Mouse (Mus musculus) MEL (cell line): ENCODE measurements around the gene Tex36. TPM values are rescaled to one million over a fixed set of nuclear protein-coding genes. Genes with fewer than 3 reads are reported as not detected.

Source experiments
- DNase-seq: peaks from one replicate; pipeline ENCODE4 v3.0.0; 2011; ENCODE audit warnings: low read depth, low spot score
- H3K27ac ChIP-seq: 2 replicates; pipeline ENCODE4 v1.5.1; 2012; ENCODE audit warnings: low read depth, mild to moderate bottlenecking, control low read depth, low read length, moderate library complexity; ENCODE audit not compliant: control insufficient read depth
- H3K27me3 ChIP-seq, 2 experiments: fragments of 150-350 bp in 1 of 2; sonication (generic) in 1 of 2; 2 replicates each; pipeline ENCODE4 v1.6.1; 2012; ENCODE audit warnings: low read length in 2 of 2, mild to moderate bottlenecking in 2 of 2, improper control_type of control experiment in 1 of 2, moderate library complexity in 1 of 2; ENCODE audit not compliant: insufficient read depth in 2 of 2, control insufficient read depth in 1 of 2
- H3K36me3 ChIP-seq, 2 experiments: 2 replicates each; pipeline ENCODE4 v1.6.1; 2012 to 2014; ENCODE audit warnings: low read length in 2 of 2, improper control_type of control experiment in 1 of 2, inconsistent platforms in 1 of 2, mild to moderate bottlenecking in 1 of 2; ENCODE audit not compliant: insufficient read depth in 2 of 2, control insufficient read depth in 1 of 2
- H3K4me1 ChIP-seq, 2 experiments: fragments of 150-350 bp in 1 of 2; sonication (generic) in 1 of 2; 2 replicates each; pipeline ENCODE4 v1.6.1; 2012; ENCODE audit warnings: low read length in 2 of 2, improper control_type of control experiment in 1 of 2, mild to moderate bottlenecking in 1 of 2; ENCODE audit not compliant: insufficient read depth in 2 of 2, control insufficient read depth in 1 of 2
- H3K4me3 ChIP-seq, 2 experiments: fragments of 150-350 bp in 1 of 2; sonication (generic) in 1 of 2; 2 replicates each; pipeline ENCODE4 v1.5.1; 2012; ENCODE audit warnings: low read depth in 2 of 2, low read length in 2 of 2, mild to moderate bottlenecking in 2 of 2, moderate library complexity in 2 of 2, control low read depth in 1 of 2, improper control_type of control experiment in 1 of 2; ENCODE audit not compliant: control insufficient read depth in 1 of 2, insufficient read depth in 1 of 2
- H3K79me2 ChIP-seq: 2 replicates; pipeline ENCODE4 v1.6.1; 2012; ENCODE audit warnings: mild to moderate bottlenecking, low read length, moderate library complexity; ENCODE audit not compliant: control insufficient read depth, poor library complexity, insufficient read depth
- H3K9ac ChIP-seq: 2 replicates; pipeline ENCODE4 v1.6.1; 2012; ENCODE audit warnings: low read depth, mild to moderate bottlenecking, control low read depth, low read length, moderate library complexity; ENCODE audit not compliant: control insufficient read depth, poor library complexity, severe bottlenecking
- H3K9me3 ChIP-seq: fragments of 150-350 bp; sonication (generic); replicated peaks from 2 replicates; pipeline ENCODE4 v1.6.1; 2012; ENCODE audit warnings: mild to moderate bottlenecking, low read length, improper control_type of control experiment, moderate library complexity; ENCODE audit not compliant: insufficient read depth
- BHLHE40 ChIP-seq: IDR thresholded peaks from 2 replicates; pipeline ENCODE4 v1.6.1; 2012; ENCODE audit warnings: low read depth, mild to moderate bottlenecking, inconsistent platforms, low read length, improper control_type of control experiment, borderline replicate concordance
- CHD1 ChIP-seq: IDR thresholded peaks from 2 replicates; pipeline ENCODE4 v1.6.1; 2012; ENCODE audit warnings: low read depth, mild to moderate bottlenecking, inconsistent platforms, low read length, improper control_type of control experiment
- CHD2 ChIP-seq: IDR thresholded peaks from 2 replicates; pipeline ENCODE4 v1.6.1; 2011; ENCODE audit warnings: low read length, improper control_type of control experiment
- EP300 ChIP-seq, 2 experiments: IDR thresholded peaks; 2 replicates each; pipeline ENCODE4 v1.6.1; 2011; ENCODE audit warnings: improper control_type of control experiment in 2 of 2, low read length in 2 of 2, low read depth in 1 of 2, mild to moderate bottlenecking in 1 of 2
- ETS1 ChIP-seq: IDR thresholded peaks from 2 replicates; pipeline ENCODE4 v1.6.1; 2012; ENCODE audit warnings: low read depth, mild to moderate bottlenecking, inconsistent platforms, low read length, improper control_type of control experiment, moderate library complexity
- GABPA ChIP-seq: IDR thresholded peaks from 2 replicates; pipeline ENCODE4 v1.6.1; 2012; ENCODE audit warnings: low read depth, mild to moderate bottlenecking, inconsistent platforms, low read length, improper control_type of control experiment, moderate library complexity
- GATA1 ChIP-seq: IDR thresholded peaks from 2 replicates; pipeline ENCODE4 v1.6.1; 2011; ENCODE audit warnings: low read depth, low read length, improper control_type of control experiment
- HCFC1 ChIP-seq: IDR thresholded peaks from 2 replicates; pipeline ENCODE4 v1.6.1; 2012; ENCODE audit warnings: low read depth, mild to moderate bottlenecking, inconsistent platforms, low read length, improper control_type of control experiment, moderate library complexity
- MAX ChIP-seq: IDR thresholded peaks from 2 replicates; pipeline ENCODE4 v1.6.1; 2011; ENCODE audit warnings: low read length, improper control_type of control experiment
- MAZ ChIP-seq: IDR thresholded peaks from 2 replicates; pipeline ENCODE4 v1.6.1; 2012; ENCODE audit warnings: low read depth, mild to moderate bottlenecking, inconsistent platforms, low read length, improper control_type of control experiment
- MEF2A ChIP-seq: IDR thresholded peaks from 2 replicates; pipeline ENCODE4 v1.6.1; 2014; ENCODE audit warnings: low read depth, mild to moderate bottlenecking, inconsistent platforms, low read length, improper control_type of control experiment; ENCODE audit not compliant: poor library complexity, insufficient replicate concordance, severe bottlenecking; ENCODE audit errors: extremely low read depth
- MYB ChIP-seq: IDR thresholded peaks from 2 replicates; pipeline ENCODE4 v1.6.1; 2011; ENCODE audit warnings: mild to moderate bottlenecking, low read depth, low read length, improper control_type of control experiment
- MYC ChIP-seq: IDR thresholded peaks from 2 replicates; pipeline ENCODE4 v1.6.1; 2011; ENCODE audit warnings: low read depth, mild to moderate bottlenecking, low read length, improper control_type of control experiment, moderate library complexity
- NELFE ChIP-seq: IDR thresholded peaks from 2 replicates; pipeline ENCODE4 v1.6.1; 2011; ENCODE audit warnings: low read depth, low read length, improper control_type of control experiment
- NRF1 ChIP-seq: IDR thresholded peaks from 2 replicates; pipeline ENCODE4 v1.6.1; 2014; ENCODE audit warnings: low read depth, mild to moderate bottlenecking, inconsistent platforms, low read length, improper control_type of control experiment, moderate library complexity; ENCODE audit not compliant: poor library complexity, insufficient read depth, severe bottlenecking
- POLR2A ChIP-seq, 2 experiments: IDR thresholded peaks; 2 replicates each; pipeline ENCODE4 v1.6.1; 2011 to 2012; ENCODE audit warnings: low read length in 2 of 2, mild to moderate bottlenecking in 2 of 2, control low read depth in 1 of 2, improper control_type of control experiment in 1 of 2, low read depth in 1 of 2, moderate library complexity in 1 of 2; ENCODE audit not compliant: control insufficient read depth in 1 of 2, insufficient read depth in 1 of 2, poor library complexity in 1 of 2
- RAD21 ChIP-seq: IDR thresholded peaks from 2 replicates; pipeline ENCODE4 v1.6.1; 2011; ENCODE audit warnings: mild to moderate bottlenecking, low read depth, low read length, improper control_type of control experiment
- SIN3A ChIP-seq: IDR thresholded peaks from 2 replicates; pipeline ENCODE4 v1.6.1; 2012; ENCODE audit warnings: low read length, improper control_type of control experiment, inconsistent platforms
- SMC3 ChIP-seq: IDR thresholded peaks from 2 replicates; pipeline ENCODE4 v1.6.1; 2011; ENCODE audit warnings: low read depth, low read length, improper control_type of control experiment
- TAL1 ChIP-seq: IDR thresholded peaks from 2 replicates; pipeline ENCODE4 v1.6.1; 2012; ENCODE audit warnings: mild to moderate bottlenecking, inconsistent platforms, low read length, moderate library complexity, mixed read lengths
- TCF12 ChIP-seq: IDR thresholded peaks from 2 replicates; pipeline ENCODE4 v1.6.1; 2014; ENCODE audit warnings: low read depth, mild to moderate bottlenecking, inconsistent platforms, low read length, improper control_type of control experiment, moderate library complexity
- UBTF ChIP-seq: IDR thresholded peaks from 2 replicates; pipeline ENCODE4 v1.6.1; 2012; ENCODE audit warnings: low read depth, mild to moderate bottlenecking, inconsistent platforms, low read length, improper control_type of control experiment, moderate library complexity, borderline replicate concordance; ENCODE audit not compliant: insufficient read depth
- USF1 ChIP-seq: IDR thresholded peaks from 2 replicates; pipeline ENCODE4 v1.6.1; 2014; ENCODE audit warnings: low read depth, mild to moderate bottlenecking, inconsistent platforms, low read length, improper control_type of control experiment, moderate library complexity
- ZC3H11A ChIP-seq: IDR thresholded peaks from 2 replicates; pipeline ENCODE4 v1.6.1; 2012; ENCODE audit warnings: low read depth, mild to moderate bottlenecking, inconsistent platforms, low read length, improper control_type of control experiment
- ZMIZ1 ChIP-seq: IDR thresholded peaks from 2 replicates; pipeline ENCODE4 v1.6.1; 2012; ENCODE audit warnings: low read depth, mild to moderate bottlenecking, inconsistent platforms, low read length, improper control_type of control experiment, moderate library complexity
- ZNF384 ChIP-seq: IDR thresholded peaks from 2 replicates; pipeline ENCODE4 v1.6.1; 2012; ENCODE audit warnings: low read depth, mild to moderate bottlenecking, inconsistent platforms, low read length, improper control_type of control experiment
- polyA plus RNA-seq, 2 experiments: library from polyadenylated mRNA; stranded (reverse) in 1 of 2; unstranded in 1 of 2; fragments of >175 nt in 1 of 2; fragments of >200 nt in 1 of 2; gene quantifications; 2 replicates each; pipeline versions ENCODE4 v1.2.1 to v1.2.4; 2012; ENCODE audit warnings: low replicate concordance in 2 of 2, low read depth in 1 of 2; ENCODE audit not compliant: insufficient read length in 2 of 2, insufficient read depth in 1 of 2, missing spikeins in 1 of 2
- total RNA-seq: library from RNA; depleted of rRNA; stranded (reverse); fragments of 300-350 nt; gene quantifications from 2 replicates; pipeline ENCODE4 v1.2.3, GENCODE M21; 2012

The Tex36 gene
- total and polyA plus RNA-seq, 3 experiments, result not detected

DNA sequence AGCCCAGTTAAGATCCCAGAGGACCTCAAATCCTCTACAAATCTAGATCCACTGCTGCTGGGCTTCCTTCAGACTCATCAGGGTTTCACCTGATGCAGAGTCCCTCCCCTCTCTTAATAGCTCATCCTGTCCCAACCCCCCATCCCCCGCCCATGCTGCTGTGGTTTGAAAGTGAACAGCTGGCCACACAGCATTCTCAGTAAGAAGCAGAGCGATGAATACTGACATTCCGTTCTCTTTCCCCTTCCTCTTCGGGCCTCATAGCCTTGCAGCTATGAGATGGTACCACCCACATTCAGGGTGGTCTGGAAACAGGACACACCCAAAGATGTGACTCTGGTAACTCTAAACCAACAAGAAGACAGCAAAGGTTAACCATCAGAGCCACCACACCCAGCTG, 25.1 kb downstream of the Tex36 start:
- Histone ChIP-seq H3K36me3 (no peaks in the 10 kb centered on the region), H3K27me3 (no peaks in the 10 kb centered on the region; a peak in 1 of 4 replicates), H3K27ac (no peak overlapping the region), H3K79me2 (no peaks in the 10 kb centered on the region), H3K9ac (no peak overlapping the region)
- no peak for DNase-seq
- TF ChIP-seq UBTF (no peak), TAL1 (no peak), RAD21 (no peak), MAX (no peak), HCFC1 (no peak), NELFE (no peak), SIN3A (no peak), CHD2 (no peak), SMC3 (no peak), GATA1 (no peak), POLR2A (IDR thresholded peaks at IDR 0.05; ENCODE audit: control insufficient read depth in 1 of 2, insufficient read depth in 1 of 2, low read depth in 1 of 2, low read length in 2 of 2, poor library complexity in 1 of 2) (no peak)
- TF ChIP-seq, all 39 proteins: peak for 0
- no peaks in the 10 kb centered on the region for H3K9me3 ChIP-seq
- no peak overlapping the region for H3K4me3 ChIP-seq
- H3K4me1 ChIP-seq, result no peaks in the 10 kb centered on the region

DNA sequence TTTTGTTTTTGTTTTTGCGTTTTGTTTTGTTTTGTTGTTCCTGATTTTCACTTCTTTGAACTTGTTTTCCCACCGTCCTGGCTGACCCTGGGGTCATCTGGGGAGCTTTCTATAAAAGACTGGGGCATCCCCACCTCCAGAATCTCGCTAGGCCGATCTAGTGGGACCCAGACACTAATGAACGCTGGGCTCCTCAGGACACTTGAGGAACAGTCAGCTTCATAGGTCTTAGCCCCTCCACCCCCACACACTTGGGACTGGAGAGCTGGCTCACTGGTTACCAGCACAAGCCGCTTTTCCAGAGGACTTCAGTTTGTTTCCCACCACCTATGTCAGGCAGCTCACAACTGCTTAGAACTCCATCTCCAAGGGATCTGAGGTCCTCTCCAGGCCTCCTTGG, 25.7 kb downstream of the Tex36 start:
- no peaks in the 10 kb centered on the region for H3K4me1 ChIP-seq
- no peak overlapping the region for H3K4me3 ChIP-seq
- DNase-seq, result no peak
- H3K9ac ChIP-seq, result no peak overlapping the region
- no peaks in the 10 kb centered on the region for H3K36me3 ChIP-seq
- no peaks in the 10 kb centered on the region for H3K27me3 ChIP-seq
- H3K79me2 ChIP-seq, result no peaks in the 10 kb centered on the region
- H3K27ac ChIP-seq, result no peak overlapping the region
- no peaks in the 10 kb centered on the region for H3K9me3 ChIP-seq
- TF ChIP-seq ZC3H11A (no peak), MAZ (no peak), NRF1 (no peak), MYB (no peak), EP300 (IDR thresholded peaks at IDR 0.05; ENCODE audit: low read depth in 1 of 2, low read length in 2 of 2) (no peak), CHD1 (no peak), HCFC1 (no peak), ZMIZ1 (no peak), ETS1 (no peak), NELFE (no peak), TCF12 (no peak), RAD21 (no peak), ZNF384 (no peak), MAX (no peak), BHLHE40 (no peak), MYC (no peak), GABPA (no peak), MEF2A (no peak), USF1 (no peak)
